Mouse (Mus musculus): ENCODE data around the gene Tfeb.

GRCm38 (mm10) chr17:47744746-47745368, 8.0 kb downstream of the Tfeb start:
- TF ChIP-seq CTCF (IDR thresholded peaks at IDR 0.05; ENCODE audit: borderline replicate concordance, extremely low read depth, insufficient read depth, insufficient read length) (peak; percentile 29; the same call in 1 of the 2 replicates), POLR2A (IDR thresholded peaks at IDR 0.05; ENCODE audit: borderline replicate concordance, extremely low read depth, insufficient read depth, insufficient read length, poor library complexity, severe bottlenecking) (no peak)
